Mouse (Mus musculus): ENCODE measurements at regions not wholly inside any gene's neighbourhood (a gene's known extent, or its start where the extent isn't known, plus 50 kb on each side); places are given as distances from the start of the nearest gene placed in this dataset.

GRCm38 (mm10) chr7:129922291-129922690 lies 330.6 kb downstream of the Wdr11 start:
- DNase-seq: no peak

GRCm38 (mm10) chr7:129936731-129937130 lies 345.1 kb downstream of the Wdr11 start:
- DNase-seq: no peak

GRCm38 (mm10) chr7:129937715-129938114 lies 346.1 kb downstream of the Wdr11 start:
- DNase-seq: no peak

- no peak for DNase-seq
Measured at GRCm38 (mm10) chr7:129938141-129938540, 346.5 kb downstream of the Wdr11 start.

GRCm38 (mm10) chr7:129939266-129939665 lies 347.6 kb downstream of the Wdr11 start:
- DNase-seq: no peak

- no peak for DNase-seq
Measured at GRCm38 (mm10) chr7:129941311-129942029, 349.8 kb downstream of the Wdr11 start.

GRCm38 (mm10) chr7:129948613-129949110 lies 357.0 kb downstream of the Wdr11 start:
- DNase-seq: no peak

GRCm38 (mm10) chr7:129950456-129950855 lies 358.8 kb downstream of the Wdr11 start:
- DNase-seq: no peak

GRCm38 (mm10) chr7:129958379-129958778 lies 366.7 kb downstream of the Wdr11 start:
- no peak for DNase-seq

GRCm38 (mm10) chr7:129962575-129962974 lies 370.9 kb downstream of the Wdr11 start:
- DNase-seq: no peak

- no peak for DNase-seq
Measured at GRCm38 (mm10) chr7:129964192-129964591, 372.5 kb downstream of the Wdr11 start.

GRCm38 (mm10) chr7:129965281-129966051 lies 373.8 kb downstream of the Wdr11 start:
- no peak for DNase-seq

GRCm38 (mm10) chr7:129966771-129967170 lies 375.1 kb downstream of the Wdr11 start:
- no peak for DNase-seq

GRCm38 (mm10) chr7:129970201-129970600 lies 378.5 kb downstream of the Wdr11 start:
- DNase-seq: no peak

GRCm38 (mm10) chr7:129974206-129974605 lies 382.5 kb downstream of the Wdr11 start:
- DNase-seq: no peak

- DNase-seq: no peak
Measured at GRCm38 (mm10) chr7:129974837-129975236, 383.2 kb downstream of the Wdr11 start.

- DNase-seq: no peak
Measured at GRCm38 (mm10) chr7:129975781-129976514, 384.3 kb downstream of the Wdr11 start.

GRCm38 (mm10) chr7:129978576-129978975 lies 386.9 kb downstream of the Wdr11 start:
- DNase-seq: no peak

- DNase-seq: no peak
Measured at GRCm38 (mm10) chr7:129979337-129979736, 387.7 kb downstream of the Wdr11 start.

GRCm38 (mm10) chr7:129980501-129980900 lies 388.8 kb downstream of the Wdr11 start:
- no peak for DNase-seq

- no peak for DNase-seq
Measured at GRCm38 (mm10) chr7:129982411-129982810, 390.7 kb downstream of the Wdr11 start.

GRCm38 (mm10) chr7:129983601-129984120 lies 392.0 kb downstream of the Wdr11 start:
- no peak for DNase-seq

- no peak for DNase-seq
Measured at GRCm38 (mm10) chr7:129984367-129984766, 392.7 kb downstream of the Wdr11 start.
